Mouse (Mus musculus): ENCODE results near the gene Gm49388. TPM values are rescaled to one million over a fixed set of nuclear protein-coding genes. Genes with fewer than 3 reads are reported as not detected.
A peak's percentile ranks its signal among the peaks of the same experiment; 100 is the strongest.

Gene Gm49388
- polyA plus RNA-seq, 1 experiment from 2014 or later, result not detected

DNA sequence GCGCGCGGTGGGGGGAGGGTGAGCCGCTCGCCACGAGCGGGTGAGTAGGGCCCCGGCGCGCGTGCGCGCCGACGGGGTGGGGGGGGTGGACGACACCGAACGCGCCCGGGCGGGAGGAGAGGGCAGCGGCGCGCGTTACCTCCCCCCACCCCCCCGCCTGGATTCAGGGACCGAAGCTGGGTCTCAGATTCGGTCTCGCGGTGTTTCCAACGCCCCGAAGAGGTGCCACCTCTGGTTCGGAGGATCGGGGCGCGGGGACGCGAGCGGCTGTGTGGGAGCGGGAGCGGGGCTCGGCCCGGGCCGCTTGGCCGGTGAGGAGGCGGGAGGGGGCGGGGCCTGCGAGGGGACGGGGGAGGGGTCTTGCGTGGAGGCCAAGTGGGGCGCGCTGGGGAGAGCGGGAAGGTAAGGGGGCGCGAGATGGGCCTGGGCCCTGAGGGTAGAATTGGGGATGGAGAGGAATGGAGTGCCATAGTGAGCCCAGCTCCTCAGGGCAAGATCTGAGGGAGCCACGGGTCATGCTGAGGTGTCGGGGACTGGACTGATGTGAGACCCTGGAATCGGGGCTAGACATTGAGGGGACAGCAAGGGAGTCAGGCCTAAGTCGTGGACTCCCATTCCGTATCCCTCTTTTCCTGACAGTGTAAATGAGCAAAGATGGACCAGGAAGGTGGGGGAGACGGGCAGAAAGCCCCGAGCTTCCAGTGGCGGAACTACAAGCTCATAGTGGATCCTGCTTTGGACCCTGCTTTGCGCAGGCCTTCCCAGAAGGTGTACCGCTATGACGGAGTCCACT is 7.7 kb upstream of the Gm49388 start:
- Histone ChIP-seq H3K27ac (replicated peaks) (peak overlapping the region; percentile 97), H3K36me3 (replicated peaks) (peaks cover 44% of the 10 kb centered on the region), H3K4me1 (replicated peaks) (peaks cover 42% of the 10 kb centered on the region), H3K9me3 (replicated peaks) (no peaks in the 10 kb centered on the region), H3K4me3 (replicated peaks) (peak overlapping the region; percentile 92), H3K27me3 (no peaks in the 10 kb centered on the region), H3K4me2 (peak overlapping the region; percentile 91), H3K9ac (peak overlapping the region; percentile 83)
- 3% methylated on average over 64 of the region's 66 CpGs for WGBS (ENCODE audit: insufficient replicate concordance)
- peak; percentile 62 for ATAC-seq (ENCODE audit: insufficient read depth)

DNA sequence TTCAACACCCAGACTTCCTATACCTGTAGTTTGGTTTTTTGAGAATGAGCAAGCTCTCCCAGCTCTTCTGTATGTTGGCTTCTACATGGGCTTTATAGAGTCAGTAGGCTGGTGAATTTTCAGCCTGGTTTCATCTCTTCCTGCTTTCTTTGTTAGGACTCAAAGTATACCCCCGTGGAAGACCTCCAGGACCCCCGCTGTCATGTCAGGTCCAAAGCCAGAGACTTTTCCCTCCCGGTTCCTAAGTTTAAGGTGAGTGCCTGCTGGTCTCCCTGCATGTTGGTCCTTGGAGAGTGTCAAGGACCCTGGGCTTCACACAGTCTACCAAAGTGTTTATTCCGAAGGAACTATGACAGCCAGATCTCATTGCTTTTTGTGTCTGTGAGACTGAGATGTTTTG is 7.1 kb upstream of the Gm49388 start:
- Histone ChIP-seq H3K36me3 (replicated peaks) (peaks cover 50% of the 10 kb centered on the region), H3K9me3 (replicated peaks) (no peaks in the 10 kb centered on the region), H3K4me1 (replicated peaks) (peaks cover 42% of the 10 kb centered on the region), H3K9ac (peak overlapping the region; percentile 83), H3K27ac (replicated peaks) (peak overlapping the region; percentile 97; the same call in 1 of the 2 replicates), H3K27me3 (no peaks in the 10 kb centered on the region), H3K4me3 (replicated peaks) (peak overlapping the region; percentile 92), H3K4me2 (peak overlapping the region; percentile 91)
- ATAC-seq (ENCODE audit: insufficient read depth), result no peak
- WGBS (ENCODE audit: insufficient replicate concordance), result 76% methylated on average over 4 of the region's 4 CpGs

DNA sequence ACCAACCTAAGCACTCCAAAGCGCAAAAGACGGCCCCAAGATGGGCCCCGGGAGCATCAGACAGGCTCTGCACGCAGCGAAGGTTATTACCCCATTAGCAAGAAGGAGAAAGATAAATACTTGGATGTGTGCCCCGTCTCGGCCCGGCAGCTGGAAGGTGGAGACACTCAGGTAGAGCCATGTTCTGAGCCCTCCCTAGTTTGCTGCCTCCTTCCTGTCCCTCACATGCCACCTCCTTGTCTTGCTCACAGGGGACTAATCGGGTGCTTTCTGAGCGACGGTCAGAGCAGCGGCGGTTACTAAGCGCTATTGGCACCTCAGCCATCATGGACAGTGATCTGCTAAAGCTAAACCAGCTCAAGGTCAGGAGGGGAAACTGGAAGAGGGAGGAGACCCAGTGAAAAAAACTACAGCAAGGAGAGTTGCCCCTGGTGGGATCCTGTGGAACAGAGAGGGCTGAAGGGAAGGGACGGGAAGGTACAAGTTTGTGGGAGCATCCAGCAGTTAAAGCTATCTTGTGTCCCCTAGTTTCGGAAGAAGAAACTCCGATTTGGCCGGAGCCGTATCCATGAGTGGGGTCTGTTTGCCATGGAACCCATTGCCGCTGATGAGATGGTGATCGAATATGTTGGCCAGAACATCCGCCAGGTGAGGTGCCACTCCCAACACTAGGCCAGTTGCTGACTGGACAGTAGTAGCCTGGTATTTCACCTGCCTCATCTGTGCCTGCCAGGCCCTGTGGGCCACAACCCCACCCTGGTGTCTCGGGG is 11.9 kb downstream of the Gm49388 start:
- 87% methylated on average over 23 of the region's 23 CpGs for WGBS (ENCODE audit: insufficient replicate concordance)
- Histone ChIP-seq H3K36me3 (replicated peaks) (peaks cover 81% of the 10 kb centered on the region), H3K4me1 (replicated peaks) (peaks cover 19% of the 10 kb centered on the region), H3K27ac (replicated peaks) (no peak overlapping the region), H3K9ac (no peak overlapping the region), H3K9me3 (replicated peaks) (no peaks in the 10 kb centered on the region), H3K27me3 (no peaks in the 10 kb centered on the region), H3K4me2 (no peak overlapping the region), H3K4me3 (replicated peaks) (no peak overlapping the region)
- no peak for ATAC-seq (ENCODE audit: insufficient read depth)

DNA sequence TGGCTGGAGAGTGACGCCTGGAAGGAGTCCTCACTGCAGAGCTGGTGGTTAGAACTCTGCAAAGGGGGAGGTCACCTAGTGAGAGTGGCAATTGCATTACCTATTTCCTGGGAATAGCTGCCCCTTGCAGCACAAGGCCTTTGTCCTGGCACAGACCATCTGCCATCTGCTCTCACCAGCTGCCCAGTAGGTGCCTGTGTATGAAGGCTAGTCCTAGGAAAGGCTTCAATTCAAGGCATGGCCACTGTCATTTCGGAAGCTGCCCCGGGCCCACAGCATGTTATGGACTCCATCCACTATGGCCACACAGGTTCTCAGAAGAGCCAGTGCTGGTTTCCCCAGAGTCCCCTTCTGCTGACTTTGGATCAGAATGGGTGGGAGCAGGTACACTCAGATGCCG is 13.2 kb downstream of the Gm49388 start:
- Histone ChIP-seq H3K27ac (replicated peaks) (no peak overlapping the region), H3K36me3 (replicated peaks) (peaks cover 69% of the 10 kb centered on the region), H3K27me3 (no peaks in the 10 kb centered on the region), H3K9ac (no peak overlapping the region), H3K4me2 (no peak overlapping the region), H3K4me3 (replicated peaks) (no peak overlapping the region), H3K9me3 (replicated peaks) (no peaks in the 10 kb centered on the region), H3K4me1 (replicated peaks) (peaks cover 32% of the 10 kb centered on the region)
- 82% methylated on average over 4 of the region's 4 CpGs for WGBS (ENCODE audit: insufficient replicate concordance)
- no peak for ATAC-seq (ENCODE audit: insufficient read depth)

DNA sequence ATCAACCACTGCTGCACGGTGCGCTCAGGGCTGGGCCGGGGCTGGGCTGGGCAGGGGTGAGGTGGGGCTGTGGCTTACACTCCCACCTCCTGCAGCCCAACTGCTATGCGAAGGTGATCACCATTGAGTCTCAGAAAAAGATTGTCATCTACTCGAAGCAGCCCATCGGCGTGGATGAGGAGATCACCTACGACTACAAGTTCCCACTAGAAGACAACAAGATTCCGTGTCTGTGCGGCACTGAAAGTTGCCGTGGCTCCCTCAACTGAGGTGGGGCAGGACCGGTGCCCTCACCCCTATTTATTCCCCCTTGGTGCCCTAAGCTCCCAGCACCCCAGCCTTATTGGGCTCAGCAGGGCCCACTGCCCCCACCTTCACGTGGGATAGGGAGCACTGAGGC is 13.8 kb downstream of the Gm49388 start:
- H3K36me3 ChIP-seq (replicated peaks), result peaks cover 63% of the 10 kb centered on the region
- WGBS (ENCODE audit: insufficient replicate concordance), result 83% methylated on average over 13 of the region's 13 CpGs
- H3K4me1 ChIP-seq (replicated peaks), result peaks cover 38% of the 10 kb centered on the region
- H3K27ac ChIP-seq (replicated peaks), result no peak overlapping the region
- no peak overlapping the region for H3K4me2 ChIP-seq
- no peak overlapping the region for H3K4me3 ChIP-seq (replicated peaks)
- ATAC-seq (ENCODE audit: insufficient read depth), result no peak
- H3K27me3 ChIP-seq, result no peaks in the 10 kb centered on the region
- no peak overlapping the region for H3K9ac ChIP-seq
- no peaks in the 10 kb centered on the region for H3K9me3 ChIP-seq (replicated peaks)

DNA sequence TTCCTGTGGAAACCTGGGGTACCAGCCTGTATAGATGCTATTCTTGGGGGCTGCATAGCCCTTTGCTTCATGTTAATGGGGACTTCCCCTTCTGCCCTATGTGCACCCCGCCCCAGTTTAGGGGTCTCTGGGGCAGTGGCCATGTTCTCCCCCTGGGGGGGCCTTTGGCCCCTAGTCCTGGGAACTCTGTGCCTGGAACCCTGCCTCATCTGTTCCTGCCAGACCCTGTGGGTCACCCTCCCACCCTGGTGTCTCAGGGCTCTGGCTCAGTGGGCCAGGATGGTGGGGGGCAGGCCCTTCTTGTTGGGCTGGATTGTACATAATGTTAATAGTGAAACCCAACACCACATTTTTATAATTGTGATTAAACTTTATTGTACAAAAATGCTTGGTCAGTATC is 14.3 kb downstream of the Gm49388 start:
- Histone ChIP-seq H3K9ac (no peak overlapping the region), H3K9me3 (replicated peaks) (no peaks in the 10 kb centered on the region), H3K4me2 (no peak overlapping the region), H3K27ac (replicated peaks) (peak overlapping the region; percentile 67; the same call in 1 of the 2 replicates), H3K4me3 (replicated peaks) (no peak overlapping the region), H3K27me3 (no peaks in the 10 kb centered on the region), H3K36me3 (replicated peaks) (peaks cover 59% of the 10 kb centered on the region), H3K4me1 (replicated peaks) (peaks cover 44% of the 10 kb centered on the region)
- 73% methylated on average over 1 of the region's 1 CpGs for WGBS (ENCODE audit: insufficient replicate concordance)
- ATAC-seq (ENCODE audit: insufficient read depth), result no peak

DNA sequence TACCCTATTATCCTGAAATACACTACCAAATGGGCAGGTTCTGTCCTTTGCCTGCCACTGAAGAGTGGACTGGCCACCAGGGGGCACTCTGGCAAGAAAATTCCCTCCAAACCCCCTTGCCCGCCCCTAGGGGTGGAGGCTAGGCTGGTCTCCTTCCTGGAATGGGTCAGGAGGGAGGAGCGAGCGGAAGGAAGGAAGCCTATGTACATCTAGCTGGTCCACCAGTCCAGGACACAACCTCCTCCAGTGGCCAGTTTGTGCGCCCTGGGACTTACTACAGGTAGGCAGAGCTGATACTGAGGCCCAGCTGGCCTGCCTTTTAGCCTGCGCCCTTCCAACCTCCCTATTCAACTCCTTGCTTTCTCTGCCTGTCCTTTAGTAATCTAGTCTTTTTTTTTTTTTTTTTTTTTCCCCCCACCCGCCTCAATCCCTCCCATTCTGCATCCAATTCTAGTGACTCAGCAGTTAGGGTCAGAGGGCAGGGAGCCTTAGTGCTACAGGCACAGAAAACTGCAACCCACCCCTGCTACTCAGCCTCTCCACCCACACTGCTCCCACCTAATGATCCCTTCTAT is 15.1 kb downstream of the Gm49388 start, which contains the start of gene Hsd3b7:
Gene Hsd3b7, plus strand, starts transcription at position 170 of the 575 bp plus-strand sequence.
- no peaks in the 10 kb centered on the region for H3K9me3 ChIP-seq (replicated peaks)
- peak within 1 kb of the TSS; percentile 33 for H3K4me3 ChIP-seq (replicated peaks)
- H3K36me3 ChIP-seq (replicated peaks), result peaks cover 51% of the 10 kb centered on the region
- H3K4me1 ChIP-seq (replicated peaks), result peaks cover 51% of the 10 kb centered on the region
- H3K27me3 ChIP-seq, result no peaks in the 10 kb centered on the region
- H3K4me2 ChIP-seq, result peak within 1 kb of the TSS; percentile 56
- 16% methylated on average over 6 of the region's 6 CpGs for WGBS (ENCODE audit: insufficient replicate concordance)
- H3K9ac ChIP-seq, result no peak within 1 kb of the TSS
- ATAC-seq (ENCODE audit: insufficient read depth), result peak; percentile 49
- H3K27ac ChIP-seq (replicated peaks), result peak within 1 kb of the TSS; percentile 67

DNA sequence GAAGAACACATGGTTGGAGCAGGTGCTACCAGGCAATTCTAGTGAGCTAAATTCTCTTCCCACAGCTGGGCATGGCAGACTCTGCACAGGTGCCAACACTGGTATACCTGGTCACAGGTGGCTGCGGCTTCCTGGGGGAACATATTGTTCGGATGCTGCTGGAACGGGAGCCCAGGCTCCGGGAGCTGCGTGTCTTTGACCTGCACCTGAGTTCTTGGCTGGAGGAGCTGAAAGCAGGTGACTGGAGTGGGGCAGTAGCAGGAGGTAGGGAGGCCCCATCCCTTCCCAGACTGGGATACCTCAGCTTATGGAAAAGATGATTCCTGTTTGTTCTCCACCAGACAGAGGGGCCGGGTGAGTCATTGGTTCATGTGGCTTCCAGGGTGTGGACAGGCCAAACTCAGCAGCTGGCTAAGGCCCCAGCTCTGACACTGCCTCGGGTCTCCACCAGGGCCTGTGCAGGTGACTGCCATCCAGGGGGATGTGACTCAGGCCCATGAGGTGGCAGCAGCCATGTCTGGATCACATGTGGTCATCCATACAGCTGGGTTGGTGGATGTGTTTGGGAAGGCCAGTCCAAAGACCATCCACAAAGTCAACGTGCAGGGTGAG is 15.7 kb downstream of the Gm49388 start:
- 65% methylated on average over 8 of the region's 8 CpGs for WGBS (ENCODE audit: insufficient replicate concordance)
- Histone ChIP-seq H3K9me3 (replicated peaks) (no peaks in the 10 kb centered on the region), H3K9ac (no peak overlapping the region), H3K36me3 (replicated peaks) (peaks cover 45% of the 10 kb centered on the region), H3K4me1 (replicated peaks) (peaks cover 57% of the 10 kb centered on the region), H3K27me3 (no peaks in the 10 kb centered on the region), H3K27ac (replicated peaks) (peak overlapping the region; percentile 67), H3K4me3 (replicated peaks) (peak overlapping the region; percentile 33), H3K4me2 (peak overlapping the region; percentile 56)
- peak; percentile 4; the same call in 1 of the 2 replicates for ATAC-seq (ENCODE audit: insufficient read depth)

DNA sequence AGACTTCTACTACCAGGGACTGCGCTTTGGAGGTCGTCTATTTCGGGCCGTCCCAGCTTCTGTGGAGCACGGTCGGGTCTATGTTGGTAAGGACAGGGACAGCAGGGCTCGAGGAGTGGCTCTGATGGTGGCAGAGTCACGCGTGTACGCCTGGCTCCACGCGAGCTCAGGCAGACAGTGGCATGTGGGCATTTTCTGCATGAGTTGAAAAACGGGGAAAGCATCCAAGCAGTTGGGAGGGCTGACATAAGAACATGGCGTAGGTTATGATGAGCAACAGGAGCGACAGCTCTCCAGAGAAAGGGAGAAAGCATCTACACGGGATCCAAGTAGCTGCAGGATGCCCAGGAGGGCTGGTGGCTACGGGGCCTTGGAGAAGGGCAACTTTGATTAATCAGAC is 16.9 kb downstream of the Gm49388 start:
- peaks cover 69% of the 10 kb centered on the region for H3K4me1 ChIP-seq (replicated peaks)
- no peak overlapping the region for H3K4me3 ChIP-seq (replicated peaks)
- H3K36me3 ChIP-seq (replicated peaks), result peaks cover 33% of the 10 kb centered on the region
- no peaks in the 10 kb centered on the region for H3K9me3 ChIP-seq (replicated peaks)
- 84% methylated on average over 17 of the region's 17 CpGs for WGBS (ENCODE audit: insufficient replicate concordance)
- H3K4me2 ChIP-seq, result peak overlapping the region; percentile 56; the same call in 1 of the 2 replicates
- no peaks in the 10 kb centered on the region for H3K27me3 ChIP-seq
- H3K9ac ChIP-seq, result no peak overlapping the region
- H3K27ac ChIP-seq (replicated peaks), result no peak overlapping the region
- ATAC-seq (ENCODE audit: insufficient read depth), result no peak

DNA sequence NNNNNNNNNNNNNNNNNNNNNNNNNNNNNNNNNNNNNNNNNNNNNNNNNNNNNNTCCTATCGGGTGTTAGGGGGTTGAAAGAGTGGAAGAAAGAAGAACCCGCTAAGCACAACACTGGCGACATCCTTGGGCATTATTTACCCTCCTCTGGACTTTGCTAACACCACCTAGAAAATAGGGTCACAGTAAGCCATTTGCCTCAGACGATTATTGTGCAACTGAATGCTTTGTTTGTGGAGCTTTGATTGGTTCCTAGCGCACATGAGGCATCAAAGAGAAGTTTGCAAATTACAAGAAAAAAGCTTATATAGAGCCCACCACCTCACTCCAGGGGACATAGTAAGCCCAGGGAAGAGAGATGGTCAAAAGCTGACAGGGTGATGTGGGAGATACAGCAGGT is 23.4 kb downstream of the Gm49388 start:
- H3K9ac ChIP-seq, result no peak overlapping the region
- ATAC-seq (ENCODE audit: insufficient read depth), result no peak
- H3K4me2 ChIP-seq, result no peak overlapping the region
- 40% methylated on average over 5 of the region's 5 CpGs for whole genome bisulfite sequencing (ENCODE audit: insufficient replicate concordance)
- H3K27me3 ChIP-seq, result no peaks in the 10 kb centered on the region
- peak overlapping the region; percentile 70 for H3K27ac ChIP-seq (replicated peaks)
- H3K4me1 ChIP-seq (replicated peaks), result peaks cover 65% of the 10 kb centered on the region
- H3K4me3 ChIP-seq (replicated peaks), result no peak overlapping the region
- no peaks in the 10 kb centered on the region for H3K9me3 ChIP-seq (replicated peaks)
- H3K36me3 ChIP-seq (replicated peaks), result no peaks in the 10 kb centered on the region
